Mouse (Mus musculus): ENCODE measurements around the gene Lrtm1. TPM values are rescaled to one million over a fixed set of nuclear protein-coding genes. Genes with fewer than 3 reads are reported as not detected.

Gene Lrtm1
- polyA plus RNA-seq, 1 experiment from 2014 or later: not detected

GRCm38 (mm10) chr14:29029896-29030420, 11.9 kb downstream of the Lrtm1 start:
- no peak for TF ChIP-seq CTCF (IDR thresholded peaks at IDR 0.05)
- POLR2A ChIA-PET: interaction anchor here (0.6 kb wide), 2 partner anchors 8 to 66 kb away, joined by 3 to 7 read pairs; no protein-coding TSS in a partner anchor
- in situ Hi-C loops (cut with MboI; ENCODE audit: low pct_unique_long_range_greater_than_20kb): no loop called here
- no peaks in the 10 kb centered on the region for H3K27me3 ChIP-seq
- DNase-seq (ENCODE audit: low read depth, low spot score) (no peak), ATAC-seq (no peak)
- CTCF ChIA-PET: interaction anchor here (1.0 kb wide), 1 partner anchor 12 kb away, joined by 3 read pairs; no protein-coding TSS in a partner anchor

- POLR2A ChIA-PET: no interaction called here
- DNase-seq (ENCODE audit: low read depth, low spot score) (no peak), ATAC-seq (no peak)
- in situ Hi-C loops (cut with MboI; ENCODE audit: low pct_unique_long_range_greater_than_20kb): no loop called here
- CTCF ChIA-PET: interaction anchor here (1.0 kb wide), 1 partner anchor 12 kb away, joined by 3 read pairs; no protein-coding TSS in a partner anchor
- H3K27me3 ChIP-seq: no peaks in the 10 kb centered on the region
- no peak for TF ChIP-seq CTCF (IDR thresholded peaks at IDR 0.05)
Measured at GRCm38 (mm10) chr14:29030519-29030918, 12.5 kb downstream of the Lrtm1 start.

- H3K27me3 ChIP-seq: no peaks in the 10 kb centered on the region
- in situ Hi-C loops (cut with MboI; ENCODE audit: low pct_unique_long_range_greater_than_20kb): no loop called here
- POLR2A ChIA-PET: no interaction called here
- DNase-seq (ENCODE audit: low read depth, low spot score) (no peak), ATAC-seq (no peak)
- CTCF ChIA-PET: interaction anchor here (0.7 to 1.1 kb wide), 2 partner anchors 11 to 16 kb away, joined by 3 to 4 read pairs; no protein-coding TSS in a partner anchor
- no peak for TF ChIP-seq CTCF (IDR thresholded peaks at IDR 0.05)
Measured at GRCm38 (mm10) chr14:29031858-29032395, 13.9 kb downstream of the Lrtm1 start.

GRCm38 (mm10) chr14:29038246-29038645, 20.2 kb downstream of the Lrtm1 start:
- DNase-seq (ENCODE audit: low read depth, low spot score): no peak
- no peak for TF ChIP-seq CTCF (IDR thresholded peaks at IDR 0.05)
- in situ Hi-C loops (cut with MboI; ENCODE audit: low pct_unique_long_range_greater_than_20kb): no loop called here
- ChIA-PET CTCF (interaction anchor here (1.2 to 1.3 kb wide), 2 partner anchors 11 to 22 kb away, joined by 3 read pairs; no protein-coding TSS in a partner anchor), POLR2A (no interaction called here)
- ATAC-seq: no peak
- H3K27me3 ChIP-seq: no peaks in the 10 kb centered on the region

GRCm38 (mm10) chr14:29040606-29041364, 22.8 kb downstream of the Lrtm1 start:
- H3K27me3 ChIP-seq: no peaks in the 10 kb centered on the region
- TF ChIP-seq CTCF (IDR thresholded peaks at IDR 0.05): no peak
- ATAC-seq: no peak
- ChIA-PET POLR2A (no interaction called here), CTCF (interaction anchor here (0.8 to 1.5 kb wide), 5 partner anchors 10 to 50 kb away, joined by 3 read pairs; no protein-coding TSS in a partner anchor)
- no peak for DNase-seq (ENCODE audit: low read depth, low spot score)
- in situ Hi-C loops (cut with MboI; ENCODE audit: low pct_unique_long_range_greater_than_20kb): no loop called here

GRCm38 (mm10) chr14:29041498-29041897, 23.5 kb downstream of the Lrtm1 start:
- DNase-seq (ENCODE audit: low read depth, low spot score) (no peak), ATAC-seq (no peak)
- in situ Hi-C loops (cut with MboI; ENCODE audit: low pct_unique_long_range_greater_than_20kb): no loop called here
- no peak for TF ChIP-seq CTCF (IDR thresholded peaks at IDR 0.05)
- ChIA-PET POLR2A (no interaction called here), CTCF (interaction anchor here (0.9 to 1.6 kb wide), 3 partner anchors 9 to 24 kb away, joined by 3 read pairs; no protein-coding TSS in a partner anchor)
- H3K27me3 ChIP-seq: no peaks in the 10 kb centered on the region

- ChIA-PET POLR2A (no interaction called here), CTCF (interaction anchor here (1.3 to 1.6 kb wide), 2 partner anchors 12 to 25 kb away, joined by 3 read pairs; no protein-coding TSS in a partner anchor)
- no peak for ATAC-seq
- DNase-seq (ENCODE audit: low read depth, low spot score): no peak
- no peak for TF ChIP-seq CTCF (IDR thresholded peaks at IDR 0.05)
- in situ Hi-C loops (cut with MboI; ENCODE audit: low pct_unique_long_range_greater_than_20kb): no loop called here
- no peaks in the 10 kb centered on the region for H3K27me3 ChIP-seq
Measured at GRCm38 (mm10) chr14:29042355-29042754, 24.3 kb downstream of the Lrtm1 start.

- no peak for ATAC-seq
- ChIA-PET CTCF (interaction anchor here (1.0 to 1.4 kb wide), 2 partner anchors 16 to 29 kb away, joined by 3 read pairs; no protein-coding TSS in a partner anchor), POLR2A (interaction anchor here (0.6 kb wide), 1 partner anchor 212 kb away, joined by 4 read pairs; no protein-coding TSS in a partner anchor)
- TF ChIP-seq CTCF (IDR thresholded peaks at IDR 0.05): no peak
- in situ Hi-C loops (cut with MboI; ENCODE audit: low pct_unique_long_range_greater_than_20kb): no loop called here
- no peak for DNase-seq (ENCODE audit: low read depth, low spot score)
- H3K27me3 ChIP-seq: no peaks in the 10 kb centered on the region
Measured at GRCm38 (mm10) chr14:29051951-29052835, 34.2 kb downstream of the Lrtm1 start.

- DNase-seq (ENCODE audit: low read depth, low spot score) (peak; percentile 33), ATAC-seq (no peak)
- no peaks in the 10 kb centered on the region for H3K27me3 ChIP-seq
- POLR2A ChIA-PET: no interaction called here
- CTCF ChIA-PET: interaction anchor here (0.9 to 1.7 kb wide), 5 partner anchors 10 to 26 kb away, joined by 3 to 4 read pairs (median 3); no protein-coding TSS in a partner anchor
- in situ Hi-C loops (cut with MboI; ENCODE audit: low pct_unique_long_range_greater_than_20kb): no loop called here
- no peak for TF ChIP-seq CTCF (IDR thresholded peaks at IDR 0.05)
Measured at GRCm38 (mm10) chr14:29060679-29061078, 42.7 kb downstream of the Lrtm1 start.

GRCm38 (mm10) chr14:29061491-29061890, 43.5 kb downstream of the Lrtm1 start:
- CTCF ChIA-PET: interaction anchor here (1.3 to 1.7 kb wide), 4 partner anchors 11 to 27 kb away, joined by 3 to 4 read pairs (median 3); no protein-coding TSS in a partner anchor
- ATAC-seq (no peak), DNase-seq (ENCODE audit: low read depth, low spot score) (no peak)
- POLR2A ChIA-PET: no interaction called here
- in situ Hi-C loops (cut with MboI; ENCODE audit: low pct_unique_long_range_greater_than_20kb): no loop called here
- no peak for TF ChIP-seq CTCF (IDR thresholded peaks at IDR 0.05)
- H3K27me3 ChIP-seq: no peaks in the 10 kb centered on the region

Data from Patski (cell line).